Mouse (Mus musculus): ENCODE measurements around the gene Vti1a. TPM values are rescaled to one million over a fixed set of nuclear protein-coding genes. Genes with fewer than 3 reads are reported as not detected.

Gene Vti1a
- polyA plus RNA-seq (2016; fragmentation: Nextera tagmentation; extraction: Ambion mirVana): 32.7 and 33.0 TPM in 2 replicates

- Histone ChIP-seq H3K4me3 (peak within 1 kb of the TSS; percentile 80), H3K27me3 (ENCODE audit: low read depth, poor library complexity, severe bottlenecking) (no peaks in the 10 kb centered on the region), H3K9me3 (replicated peaks) (no peaks in the 10 kb centered on the region), H3K27ac (replicated peaks) (peak within 1 kb of the TSS; percentile 91), H3K4me1 (peaks cover 41% of the 10 kb centered on the region), H3K36me3 (peaks cover 20% of the 10 kb centered on the region)
- WGBS: under 1% methylated on average over 48 of the region's 48 CpGs
- peak; percentile 87 for DNase-seq (ENCODE audit: low spot score)
Measured at GRCm38 (mm10) chr19:55316109-55316714, at the start of gene Vti1a. Gene Vti1a, plus strand, starts transcription at chr19:55316295.

- H3K36me3 ChIP-seq: no peaks in the 10 kb centered on the region
- no peaks in the 10 kb centered on the region for H3K9me3 ChIP-seq (replicated peaks)
- H3K27me3 ChIP-seq (ENCODE audit: low read depth, poor library complexity, severe bottlenecking): no peaks in the 10 kb centered on the region
- H3K4me1 ChIP-seq: peaks cover 8% of the 10 kb centered on the region
- H3K27ac ChIP-seq (replicated peaks): no peak overlapping the region
- DNase-seq (ENCODE audit: low spot score): no peak
- 81% methylated on average over 3 of the region's 3 CpGs for WGBS
- no peak overlapping the region for H3K4me3 ChIP-seq
Measured at GRCm38 (mm10) chr19:55266786-55267185, 49.3 kb upstream of the Vti1a start.

- 91% methylated on average over 3 of the region's 3 CpGs for WGBS
- Histone ChIP-seq H3K36me3 (no peaks in the 10 kb centered on the region), H3K4me1 (peaks cover 8% of the 10 kb centered on the region), H3K27me3 (ENCODE audit: low read depth, poor library complexity, severe bottlenecking) (no peaks in the 10 kb centered on the region), H3K9me3 (replicated peaks) (no peaks in the 10 kb centered on the region), H3K4me3 (no peak overlapping the region), H3K27ac (replicated peaks) (no peak overlapping the region)
- no peak for DNase-seq (ENCODE audit: low spot score)
Measured at GRCm38 (mm10) chr19:55268150-55268549, 47.9 kb upstream of the Vti1a start.

GRCm38 (mm10) chr19:55269051-55269450 lies 47.0 kb upstream of the Vti1a start:
- WGBS: 87% methylated on average over 5 of the region's 5 CpGs
- H3K27me3 ChIP-seq (ENCODE audit: low read depth, poor library complexity, severe bottlenecking): no peaks in the 10 kb centered on the region
- no peaks in the 10 kb centered on the region for H3K9me3 ChIP-seq (replicated peaks)
- H3K36me3 ChIP-seq: no peaks in the 10 kb centered on the region
- peaks cover 8% of the 10 kb centered on the region for H3K4me1 ChIP-seq
- DNase-seq (ENCODE audit: low spot score): no peak
- no peak overlapping the region for H3K4me3 ChIP-seq
- H3K27ac ChIP-seq (replicated peaks): no peak overlapping the region

- Histone ChIP-seq H3K36me3 (no peaks in the 10 kb centered on the region), H3K4me3 (no peak overlapping the region), H3K9me3 (replicated peaks) (no peaks in the 10 kb centered on the region), H3K4me1 (peaks cover 8% of the 10 kb centered on the region), H3K27me3 (ENCODE audit: low read depth, poor library complexity, severe bottlenecking) (no peaks in the 10 kb centered on the region), H3K27ac (replicated peaks) (no peak overlapping the region)
- WGBS: 20% methylated on average over 3 of the region's 3 CpGs
- no peak for DNase-seq (ENCODE audit: low spot score)
Measured at GRCm38 (mm10) chr19:55271448-55271847, 44.6 kb upstream of the Vti1a start.

GRCm38 (mm10) chr19:55273340-55273739 lies 42.8 kb upstream of the Vti1a start:
- DNase-seq (ENCODE audit: low spot score): no peak
- H3K4me3 ChIP-seq: no peak overlapping the region
- no peaks in the 10 kb centered on the region for H3K27me3 ChIP-seq (ENCODE audit: low read depth, poor library complexity, severe bottlenecking)
- WGBS: 82% methylated on average over 6 of the region's 6 CpGs
- H3K27ac ChIP-seq (replicated peaks): no peak overlapping the region
- H3K36me3 ChIP-seq: no peaks in the 10 kb centered on the region
- no peaks in the 10 kb centered on the region for H3K9me3 ChIP-seq (replicated peaks)
- H3K4me1 ChIP-seq: peaks cover 8% of the 10 kb centered on the region

GRCm38 (mm10) chr19:55276100-55276499 lies 40.0 kb upstream of the Vti1a start:
- WGBS: 91% methylated on average over 4 of the region's 4 CpGs
- no peak for DNase-seq (ENCODE audit: low spot score)
- Histone ChIP-seq H3K4me3 (no peak overlapping the region), H3K27me3 (ENCODE audit: low read depth, poor library complexity, severe bottlenecking) (no peaks in the 10 kb centered on the region), H3K27ac (replicated peaks) (no peak overlapping the region), H3K4me1 (peaks cover 5% of the 10 kb centered on the region), H3K9me3 (replicated peaks) (no peaks in the 10 kb centered on the region), H3K36me3 (0 out of 2 replicates have a peak, but pooled peaks cover 3% of the 10 kb centered on the region)

- Histone ChIP-seq H3K4me3 (no peak overlapping the region), H3K27ac (replicated peaks) (no peak overlapping the region), H3K27me3 (ENCODE audit: low read depth, poor library complexity, severe bottlenecking) (no peaks in the 10 kb centered on the region), H3K4me1 (no peaks in the 10 kb centered on the region), H3K36me3 (0 out of 2 replicates have a peak, but pooled peaks cover 3% of the 10 kb centered on the region), H3K9me3 (replicated peaks) (no peaks in the 10 kb centered on the region)
- no peak for DNase-seq (ENCODE audit: low spot score)
- WGBS: 87% methylated on average over 3 of the region's 3 CpGs
Measured at GRCm38 (mm10) chr19:55276770-55277169, 39.3 kb upstream of the Vti1a start.

GRCm38 (mm10) chr19:55284093-55284492 lies 32.0 kb upstream of the Vti1a start:
- Histone ChIP-seq H3K27ac (replicated peaks) (no peak overlapping the region), H3K4me3 (no peak overlapping the region), H3K27me3 (ENCODE audit: low read depth, poor library complexity, severe bottlenecking) (no peaks in the 10 kb centered on the region), H3K9me3 (replicated peaks) (no peaks in the 10 kb centered on the region), H3K36me3 (peaks cover 22% of the 10 kb centered on the region), H3K4me1 (no peaks in the 10 kb centered on the region)
- no peak for DNase-seq (ENCODE audit: low spot score)
- whole genome bisulfite sequencing: 88% methylated on average over 4 of the region's 4 CpGs

GRCm38 (mm10) chr19:55286034-55286433 lies 30.1 kb upstream of the Vti1a start:
- no peak for DNase-seq (ENCODE audit: low spot score)
- no peaks in the 10 kb centered on the region for H3K27me3 ChIP-seq (ENCODE audit: low read depth, poor library complexity, severe bottlenecking)
- peaks cover 20% of the 10 kb centered on the region for H3K36me3 ChIP-seq
- H3K4me1 ChIP-seq: no peaks in the 10 kb centered on the region
- WGBS: 92% methylated on average over 4 of the region's 4 CpGs
- no peak overlapping the region for H3K4me3 ChIP-seq
- no peaks in the 10 kb centered on the region for H3K9me3 ChIP-seq (replicated peaks)
- no peak overlapping the region for H3K27ac ChIP-seq (replicated peaks)

- peaks cover 18% of the 10 kb centered on the region for H3K36me3 ChIP-seq
- no peaks in the 10 kb centered on the region for H3K27me3 ChIP-seq (ENCODE audit: low read depth, poor library complexity, severe bottlenecking)
- DNase-seq (ENCODE audit: low spot score): no peak
- H3K4me1 ChIP-seq: peaks cover 7% of the 10 kb centered on the region
- no peaks in the 10 kb centered on the region for H3K9me3 ChIP-seq (replicated peaks)
- no peak overlapping the region for H3K27ac ChIP-seq (replicated peaks)
- H3K4me3 ChIP-seq: no peak overlapping the region
Measured at GRCm38 (mm10) chr19:55288974-55289373, 27.1 kb upstream of the Vti1a start.

GRCm38 (mm10) chr19:55290621-55291270 lies 25.3 kb upstream of the Vti1a start:
- no peaks in the 10 kb centered on the region for H3K9me3 ChIP-seq (replicated peaks)
- H3K4me3 ChIP-seq: no peak overlapping the region
- H3K36me3 ChIP-seq: peaks cover 32% of the 10 kb centered on the region
- H3K4me1 ChIP-seq: peaks cover 7% of the 10 kb centered on the region
- no peak overlapping the region for H3K27ac ChIP-seq (replicated peaks)
- no peak for DNase-seq (ENCODE audit: low spot score)
- H3K27me3 ChIP-seq (ENCODE audit: low read depth, poor library complexity, severe bottlenecking): no peaks in the 10 kb centered on the region
- WGBS: 89% methylated on average over 2 of the region's 2 CpGs

GRCm38 (mm10) chr19:55292210-55292850 lies 23.8 kb upstream of the Vti1a start:
- no peak overlapping the region for H3K4me3 ChIP-seq
- no peaks in the 10 kb centered on the region for H3K27me3 ChIP-seq (ENCODE audit: low read depth, poor library complexity, severe bottlenecking)
- no peak overlapping the region for H3K27ac ChIP-seq (replicated peaks)
- WGBS: 89% methylated on average over 2 of the region's 2 CpGs
- peaks cover 43% of the 10 kb centered on the region for H3K36me3 ChIP-seq
- no peaks in the 10 kb centered on the region for H3K9me3 ChIP-seq (replicated peaks)
- peaks cover 7% of the 10 kb centered on the region for H3K4me1 ChIP-seq
- DNase-seq (ENCODE audit: low spot score): no peak

All from midbrain, embryonic 10.5 days (tissue).